Mouse (Mus musculus): ENCODE results near the gene Cacng6.

Cacng6 gene

GRCm38 (mm10) chr7:3460261-3460660, 36.3 kb downstream of the Cacng6 start:
- DNase-seq (ENCODE audit: low read depth, low spot score): no peak

DNA sequence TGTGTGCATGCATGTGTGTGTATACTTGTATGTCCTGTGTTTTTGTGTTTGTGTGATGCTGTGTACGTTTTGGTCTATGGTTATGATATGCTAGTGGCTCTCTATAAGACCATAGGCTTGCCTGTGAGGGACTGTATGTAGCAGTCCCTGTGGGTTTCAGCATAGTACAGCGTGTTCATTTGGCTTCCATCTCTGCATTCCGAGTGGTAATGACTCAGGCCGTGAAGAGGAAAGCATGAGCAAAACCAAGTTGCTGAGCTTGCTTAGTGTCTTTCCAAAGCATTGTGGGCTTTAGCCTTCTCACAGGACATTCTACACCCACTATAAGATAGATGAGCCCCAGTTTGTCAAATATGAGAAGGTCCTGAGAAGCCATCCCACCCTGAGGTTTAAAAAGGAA, 39.3 kb downstream of the Cacng6 start:
- no peak for DNase-seq (ENCODE audit: low read depth, low spot score)

DNA sequence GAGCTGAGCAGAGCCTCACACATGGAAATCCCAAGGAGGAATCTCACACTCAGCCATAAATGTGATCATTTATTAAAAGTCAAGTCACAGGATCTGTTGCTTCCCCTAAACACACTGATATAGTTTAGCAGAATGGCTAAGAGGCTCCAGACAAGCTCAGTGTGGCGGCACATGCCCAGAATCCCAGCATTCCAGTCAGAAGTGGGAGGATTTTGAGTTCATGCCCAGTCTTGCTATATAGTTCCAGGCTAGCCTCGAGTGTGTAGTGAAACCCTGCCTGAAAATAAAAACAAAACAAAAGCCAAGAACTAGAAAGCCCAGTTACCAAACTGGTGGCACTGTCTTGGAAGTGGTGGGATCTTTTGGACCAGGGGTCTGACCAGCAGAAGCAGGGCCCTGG, 44.6 kb downstream of the Cacng6 start:
- no peak for DNase-seq (ENCODE audit: low read depth, low spot score)

- DNase-seq (ENCODE audit: low read depth, low spot score): no peak
These were observed 48.8 kb downstream of the Cacng6 start for GRCm38 (mm10) chr7:3472774-3473173.

GRCm38 (mm10) chr7:3474291-3475080, 50.5 kb downstream of the Cacng6 start:
- no peak for DNase-seq (ENCODE audit: low read depth, low spot score)

GRCm38 (mm10) chr7:3476728-3477127, 52.7 kb downstream of the Cacng6 start:
- DNase-seq (ENCODE audit: low read depth, low spot score): no peak

- DNase-seq (ENCODE audit: low read depth, low spot score): no peak
These were observed 58.1 kb downstream of the Cacng6 start for GRCm38 (mm10) chr7:3481948-3482608.

Measured in skeletal muscle tissue, adult 2 months (tissue).